Mouse (Mus musculus): Measurements from ENCODE around the gene Mtx1. TPM values are rescaled to one million over a fixed set of nuclear protein-coding genes. Genes with fewer than 3 reads are reported as not detected.
A peak's percentile ranks its signal among the peaks of the same experiment; 100 is the strongest.

Gene Mtx1
- polyA plus RNA-seq, 1 experiment: 257 TPM

DNA sequence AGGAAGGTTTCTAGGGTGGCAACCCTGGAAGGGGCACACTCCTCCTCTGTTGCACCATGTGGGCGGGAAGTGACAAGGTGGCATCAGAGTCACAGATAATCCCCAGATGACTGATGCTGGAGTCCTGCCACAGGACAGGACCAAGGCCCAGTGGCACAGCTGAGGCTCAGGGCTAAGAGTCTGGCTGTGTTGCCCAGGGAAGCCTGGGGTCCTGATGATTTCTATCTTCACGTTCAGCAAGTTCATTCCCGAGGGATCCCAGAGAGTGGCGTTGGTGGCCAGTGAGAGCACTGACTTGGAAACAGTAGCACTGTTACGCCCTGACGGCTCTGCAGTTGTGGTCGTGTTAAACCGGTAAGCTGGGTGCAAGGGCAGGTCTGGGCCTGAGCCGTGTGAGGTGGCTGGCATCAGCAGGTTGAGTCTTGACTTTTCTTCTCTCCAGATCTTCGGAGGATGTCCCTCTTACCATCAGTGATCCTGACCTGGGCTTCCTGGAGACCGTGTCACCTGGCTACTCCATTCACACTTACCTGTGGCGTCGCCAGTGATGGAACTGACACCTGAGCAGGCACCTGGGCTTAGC is 18.7 kb downstream of the Mtx1 start:
- Histone ChIP-seq H3K36me3 (ENCODE audit: control insufficient read depth, insufficient read depth, low read length) (no peaks in the 10 kb centered on the region; the same call in 1 of the 2 replicates), H3K4me3 (ENCODE audit: insufficient read depth, low read depth, low read length) (no peak overlapping the region), H3K27me3 (replicated peaks; ENCODE audit: control insufficient read depth, insufficient read depth, low read length) (no peaks in the 10 kb centered on the region), H3K4me1 (ENCODE audit: control insufficient read depth, insufficient read depth, low read length) (peaks cover 3% of the 10 kb centered on the region; the same call in 1 of the 2 replicates), H3K27ac (ENCODE audit: insufficient read depth, low read depth, low read length) (no peak overlapping the region)
- no peak for DNase-seq
- TF ChIP-seq CTCF (conservative IDR thresholded peaks at IDR 0.05; ENCODE audit: insufficient read depth, insufficient read length, low read depth, low read length) (no peak), POLR2A (IDR thresholded peaks at IDR 0.05; ENCODE audit: low read depth, low read length) (no peak)
- WGBS: 81% methylated on average over 13 of the region's 13 CpGs

- WGBS: 78% methylated on average over 2 of the region's 2 CpGs
- Histone ChIP-seq H3K27ac (ENCODE audit: insufficient read depth, low read depth, low read length) (no peak overlapping the region), H3K4me3 (ENCODE audit: insufficient read depth, low read depth, low read length) (no peak overlapping the region), H3K4me1 (ENCODE audit: control insufficient read depth, insufficient read depth, low read length) (peaks cover 4% of the 10 kb centered on the region; the same call in 1 of the 2 replicates), H3K36me3 (ENCODE audit: control insufficient read depth, insufficient read depth, low read length) (no peaks in the 10 kb centered on the region; the same call in 1 of the 2 replicates), H3K27me3 (replicated peaks; ENCODE audit: control insufficient read depth, insufficient read depth, low read length) (no peaks in the 10 kb centered on the region)
- no peak for DNase-seq
- no peak for TF ChIP-seq CTCF (conservative IDR thresholded peaks at IDR 0.05; ENCODE audit: insufficient read depth, insufficient read length, low read depth, low read length)
- TF ChIP-seq POLR2A (IDR thresholded peaks at IDR 0.05; ENCODE audit: low read depth, low read length): no peak
Observed at GRCm38 (mm10) chr3:89206695-89207094, 20.2 kb downstream of the Mtx1 start.

GRCm38 (mm10) chr3:89206079-89206478 is 20.8 kb downstream of the Mtx1 start:
- DNase-seq: no peak
- Histone ChIP-seq H3K27me3 (replicated peaks; ENCODE audit: control insufficient read depth, insufficient read depth, low read length) (no peaks in the 10 kb centered on the region), H3K4me1 (ENCODE audit: control insufficient read depth, insufficient read depth, low read length) (peaks cover 4% of the 10 kb centered on the region; the same call in 1 of the 2 replicates), H3K36me3 (ENCODE audit: control insufficient read depth, insufficient read depth, low read length) (no peaks in the 10 kb centered on the region; the same call in 1 of the 2 replicates), H3K27ac (ENCODE audit: insufficient read depth, low read depth, low read length) (no peak overlapping the region), H3K4me3 (ENCODE audit: insufficient read depth, low read depth, low read length) (no peak overlapping the region)
- WGBS: 90% methylated on average over 7 of the region's 7 CpGs
- TF ChIP-seq POLR2A (IDR thresholded peaks at IDR 0.05; ENCODE audit: low read depth, low read length) (no peak), CTCF (conservative IDR thresholded peaks at IDR 0.05; ENCODE audit: insufficient read depth, insufficient read length, low read depth, low read length) (no peak)

GRCm38 (mm10) chr3:89203142-89203514 is 23.8 kb downstream of the Mtx1 start:
- Histone ChIP-seq H3K36me3 (ENCODE audit: control insufficient read depth, insufficient read depth, low read length) (no peaks in the 10 kb centered on the region; the same call in 1 of the 2 replicates), H3K4me1 (ENCODE audit: control insufficient read depth, insufficient read depth, low read length) (peaks cover 4% of the 10 kb centered on the region; the same call in 1 of the 2 replicates), H3K27ac (ENCODE audit: insufficient read depth, low read depth, low read length) (peak overlapping the region; percentile 82; the same call in 1 of the 2 replicates), H3K4me3 (ENCODE audit: insufficient read depth, low read depth, low read length) (peak overlapping the region; percentile 83), H3K27me3 (replicated peaks; ENCODE audit: control insufficient read depth, insufficient read depth, low read length) (no peaks in the 10 kb centered on the region)
- no peak for TF ChIP-seq POLR2A (IDR thresholded peaks at IDR 0.05; ENCODE audit: low read depth, low read length)
- no peak for TF ChIP-seq CTCF (conservative IDR thresholded peaks at IDR 0.05; ENCODE audit: insufficient read depth, insufficient read length, low read depth, low read length)
- DNase-seq: no peak
- WGBS: 23% methylated on average over 5 of the region's 5 CpGs

- Histone ChIP-seq H3K4me3 (ENCODE audit: insufficient read depth, low read depth, low read length) (peak within 1 kb of the TSS; percentile 83), H3K27ac (ENCODE audit: insufficient read depth, low read depth, low read length) (peak within 1 kb of the TSS; percentile 82; the same call in 1 of the 2 replicates), H3K27me3 (replicated peaks; ENCODE audit: control insufficient read depth, insufficient read depth, low read length) (no peaks in the 10 kb centered on the region), H3K4me1 (ENCODE audit: control insufficient read depth, insufficient read depth, low read length) (peaks cover 4% of the 10 kb centered on the region; the same call in 1 of the 2 replicates), H3K36me3 (ENCODE audit: control insufficient read depth, insufficient read depth, low read length) (no peaks in the 10 kb centered on the region; the same call in 1 of the 2 replicates)
- 22% methylated on average over 13 of the region's 13 CpGs for WGBS
- peak; percentile 91 for DNase-seq
- TF ChIP-seq CTCF (conservative IDR thresholded peaks at IDR 0.05; ENCODE audit: insufficient read depth, insufficient read length, low read depth, low read length): no peak
- TF ChIP-seq POLR2A (IDR thresholded peaks at IDR 0.05; ENCODE audit: low read depth, low read length): no peak
Observed at GRCm38 (mm10) chr3:89202253-89203141, 24.4 kb downstream of the Mtx1 start, which contains the start of gene Gba. TSS of gene Gba (plus strand) at chr3:89202928.

GRCm38 (mm10) chr3:89199839-89200238 is 27.0 kb downstream of the Mtx1 start:
- H3K4me3 ChIP-seq (ENCODE audit: insufficient read depth, low read depth, low read length): no peak overlapping the region
- DNase-seq: no peak
- H3K27me3 ChIP-seq (replicated peaks; ENCODE audit: control insufficient read depth, insufficient read depth, low read length): no peaks in the 10 kb centered on the region
- peaks cover 8% of the 10 kb centered on the region; the same call in 1 of the 2 replicates for H3K4me1 ChIP-seq (ENCODE audit: control insufficient read depth, insufficient read depth, low read length)
- WGBS: 77% methylated on average over 3 of the region's 3 CpGs
- H3K36me3 ChIP-seq (ENCODE audit: control insufficient read depth, insufficient read depth, low read length): no peaks in the 10 kb centered on the region; the same call in 1 of the 2 replicates
- no peak overlapping the region for H3K27ac ChIP-seq (ENCODE audit: insufficient read depth, low read depth, low read length)
- TF ChIP-seq POLR2A (IDR thresholded peaks at IDR 0.05; ENCODE audit: low read depth, low read length) (no peak), CTCF (conservative IDR thresholded peaks at IDR 0.05; ENCODE audit: insufficient read depth, insufficient read length, low read depth, low read length) (no peak)
